Mouse (Mus musculus): ENCODE results near the gene Fgg.

DNA sequence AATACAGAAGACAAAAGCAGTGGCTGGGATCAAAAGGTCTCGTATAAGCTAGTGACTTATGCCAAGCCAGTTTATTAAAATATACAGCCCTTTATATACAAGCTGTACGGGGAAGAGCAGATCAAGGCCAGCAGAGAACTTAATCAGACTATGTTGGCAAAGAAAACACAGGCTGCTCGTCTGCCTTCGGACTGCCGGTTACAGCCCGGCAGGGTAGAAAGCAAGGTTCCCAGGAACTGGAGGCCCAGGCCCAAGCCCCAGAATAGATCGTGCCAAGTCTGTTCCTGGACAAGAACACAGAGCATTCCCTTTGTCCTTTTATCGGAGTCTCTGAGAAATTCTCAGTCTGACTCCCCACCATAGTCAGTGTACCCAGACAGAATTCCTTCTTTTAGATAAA is 25.7 kb upstream of the Fgg start:
- no peak for TF ChIP-seq CTCF (IDR thresholded peaks at IDR 0.05; ENCODE audit: borderline replicate concordance, extremely low read depth, insufficient read depth, insufficient read length)
- no peak for TF ChIP-seq POLR2A (IDR thresholded peaks at IDR 0.05; ENCODE audit: borderline replicate concordance, extremely low read depth, insufficient read depth, insufficient read length, poor library complexity, severe bottlenecking)

Data from brain, embryonic 14.5 days (tissue).